Mouse (Mus musculus) thymus, adult 2 months (tissue): ENCODE results near the gene Col18a1.

Experiments used
- CTCF ChIP-seq: fragments of 200-500 bp; IDR thresholded peaks from 2 replicates; pipeline ENCODE4 v1.5.1; 2012; ENCODE audit warnings: mild to moderate bottlenecking, control low read depth, low read length, moderate library complexity, borderline replicate concordance; ENCODE audit not compliant: control insufficient read depth, poor library complexity, insufficient read depth; ENCODE audit errors: extremely low read depth
- POLR2A ChIP-seq: fragments of 200-500 bp; IDR thresholded peaks from 2 replicates; pipeline ENCODE4 v1.6.1; 2012; ENCODE audit warnings: mild to moderate bottlenecking, low read length, control low read depth, moderate library complexity; ENCODE audit not compliant: control insufficient read depth, poor library complexity, insufficient read depth; ENCODE audit errors: extremely low read depth

DNA sequence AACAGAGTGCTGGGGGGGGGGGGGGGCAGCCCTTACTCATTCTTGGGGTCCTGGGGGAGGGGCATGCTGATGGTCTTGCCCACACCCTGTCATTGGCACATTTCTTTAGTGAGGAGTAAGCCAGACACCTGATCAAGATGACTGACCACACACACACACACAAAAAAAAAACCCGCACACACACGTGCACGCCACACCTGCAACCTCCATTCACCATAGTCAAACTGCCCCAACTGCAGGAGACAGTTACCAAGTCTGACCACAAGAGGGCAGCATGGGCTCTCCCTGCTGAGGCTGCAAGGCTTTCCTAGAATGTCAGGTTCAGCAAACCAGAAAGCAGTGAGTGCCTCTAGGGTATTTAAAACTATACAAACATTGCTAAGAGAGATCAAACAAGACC, 83.9 kb downstream of the Col18a1 start:
- TF ChIP-seq CTCF (peak; percentile 82; the same call in 1 of the 2 replicates), POLR2A (no peak)
